Mouse (Mus musculus) frontal cortex, adult 2 months (tissue): ENCODE measurements at regions not wholly inside any gene's neighbourhood (a gene's known extent, or its start where the extent isn't known, plus 50 kb on each side); places are given as distances from the start of the nearest gene placed in this dataset.
A peak's percentile ranks its signal among the peaks of the same experiment; 100 is the strongest.

Experiments
- DNase-seq, 2 experiments: peaks; one replicate each; pipeline ENCODE4 v3.0.0; 2022; ENCODE audit warnings: low spot score in 1 of 2; ENCODE audit errors: extremely low spot score in 1 of 2

- DNase-seq = peak; percentile 1 to 11
These were observed 1642.4 kb upstream of the Slc39a10 start for GRCm38 (mm10) chr1:48535044-48535443.

DNA sequence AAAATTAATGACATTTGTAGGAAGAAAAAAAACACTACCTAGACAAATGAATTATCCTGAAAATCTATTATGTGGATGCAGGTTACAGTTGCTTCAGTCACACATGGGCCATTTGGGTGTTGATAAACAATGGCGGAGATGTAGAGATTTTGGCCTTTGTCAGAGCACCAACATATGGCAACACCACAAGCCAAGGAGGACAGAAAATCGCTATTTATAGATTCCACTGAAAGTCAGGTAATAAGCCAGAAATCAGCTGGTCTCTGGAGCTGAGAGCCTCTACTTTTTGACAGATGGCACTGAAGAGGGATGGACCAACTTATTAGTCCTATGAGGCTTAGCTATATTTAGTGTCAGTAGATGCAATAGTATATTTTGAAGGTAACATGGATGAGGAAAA, 1640.7 kb upstream of the Slc39a10 start:
- DNase-seq = no peak

DNA sequence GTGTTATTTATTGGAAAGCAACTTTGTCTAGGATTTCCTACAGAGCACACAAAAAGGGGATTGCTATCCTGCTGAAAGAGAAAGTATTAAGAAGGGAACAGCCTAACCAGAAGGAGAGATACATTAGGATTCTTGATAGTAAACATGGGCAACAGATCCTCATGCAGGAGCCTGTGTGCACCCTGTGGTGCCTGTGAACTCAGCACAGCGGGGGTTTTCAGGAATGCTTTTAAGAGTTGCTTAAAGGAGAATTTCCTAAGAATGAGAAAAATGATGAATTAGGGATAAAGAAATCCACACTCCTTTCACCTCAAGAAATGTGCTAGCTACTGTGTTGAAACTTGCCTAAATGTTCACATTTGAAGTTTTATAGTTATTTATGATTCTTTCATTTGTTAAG, 1596.1 kb upstream of the Slc39a10 start:
- DNase-seq = no peak

- no peak for DNase-seq
These were observed 1567.3 kb upstream of the Slc39a10 start for GRCm38 (mm10) chr1:48459928-48460327.
